Mouse (Mus musculus): Measurements from ENCODE around the gene Nktr.

The Nktr gene

DNA sequence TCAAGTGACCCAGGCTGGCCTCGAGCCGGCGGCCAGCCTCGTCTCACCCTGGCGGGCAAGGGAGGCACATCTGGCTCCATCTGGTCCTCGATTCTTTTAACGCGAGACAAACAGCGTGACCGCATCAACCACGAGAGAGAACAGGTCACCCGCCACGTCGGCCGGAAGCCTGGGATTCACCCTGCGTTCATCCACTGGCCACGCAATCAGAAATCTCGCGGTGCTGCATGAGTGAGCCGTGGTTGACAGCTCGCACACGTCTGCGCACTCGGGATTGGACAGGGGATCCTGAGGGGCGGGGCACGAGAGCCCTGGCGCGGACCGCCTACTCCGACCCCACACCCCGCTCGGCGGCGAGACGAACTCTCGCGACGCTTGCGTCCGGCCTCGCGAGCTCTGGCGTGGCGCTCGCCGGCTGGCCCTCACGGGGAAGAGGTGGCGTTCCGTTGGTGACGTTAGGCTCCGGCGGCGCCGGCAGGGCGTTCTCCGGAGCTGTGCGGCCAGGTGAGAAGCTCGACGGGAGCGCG lies at the start of gene Nktr:
TSS of gene Nktr (plus strand) at position 378 of the 527 bp plus-strand sequence.
- peak; percentile 99 for DNase-seq

DNA sequence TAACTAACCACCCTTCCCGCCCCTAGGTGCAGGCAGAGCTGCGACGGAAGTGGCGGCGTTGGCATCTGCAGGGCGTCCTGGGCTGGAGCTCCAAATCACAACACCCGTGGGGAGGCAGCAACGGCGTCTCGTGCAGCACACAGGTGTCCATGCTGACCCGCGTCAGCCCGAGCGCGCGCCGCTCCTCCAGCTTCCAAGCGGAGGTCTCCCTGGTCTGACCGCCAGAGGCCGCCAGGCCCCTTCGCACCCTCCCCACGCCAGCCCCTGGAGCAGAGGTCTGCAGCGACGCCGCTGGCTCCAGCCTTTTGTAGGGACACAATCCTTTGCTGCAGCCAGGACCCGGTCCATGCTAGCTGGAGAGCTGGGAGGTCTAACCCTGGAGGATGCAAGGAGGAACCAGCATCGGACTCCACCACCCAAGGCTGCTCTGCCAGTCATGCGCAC lies 49.6 kb upstream of the Nktr start:
- DNase-seq: peak; percentile 47 to 80

DNA sequence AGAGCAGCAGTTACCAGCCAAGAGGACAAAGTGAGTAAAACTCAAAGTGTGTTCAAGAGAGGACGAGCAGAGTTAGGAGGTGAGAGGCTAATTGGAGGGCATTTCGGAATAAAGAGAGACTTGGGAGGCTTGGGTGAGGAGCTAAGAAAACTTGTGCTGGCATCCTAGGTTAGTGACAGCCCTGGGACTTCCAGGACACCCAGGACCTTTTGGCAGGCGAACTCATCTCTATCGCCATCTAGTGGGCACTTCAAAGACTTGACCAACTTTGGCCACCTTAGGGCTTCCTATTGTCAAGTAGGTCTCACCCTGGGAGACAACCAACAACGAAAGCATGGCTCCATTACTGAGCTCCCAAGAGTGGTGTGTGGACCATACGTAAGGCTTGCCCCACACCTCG lies 47.7 kb upstream of the Nktr start:
- peak; percentile 62 to 69 for DNase-seq

DNA sequence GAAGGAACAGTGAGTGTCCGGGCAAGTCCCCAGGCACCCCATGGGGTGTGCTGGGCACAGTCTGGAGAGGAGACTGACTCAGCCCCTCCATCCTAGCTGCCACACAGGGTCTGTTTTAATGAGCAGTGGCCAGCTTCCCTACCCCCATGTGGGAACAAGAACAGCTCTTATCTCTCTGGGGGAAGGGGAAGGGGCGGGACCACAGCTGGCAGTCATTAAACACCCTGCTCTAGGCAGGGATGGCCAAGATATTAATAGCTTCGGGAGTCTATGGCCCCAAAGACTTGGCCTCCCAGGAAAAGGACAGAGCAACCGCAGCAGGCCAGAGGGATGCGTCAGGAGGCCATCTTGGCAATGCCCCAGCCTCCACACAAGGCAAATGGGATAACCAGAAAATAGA lies 46.7 kb upstream of the Nktr start:
- DNase-seq: peak; percentile 38 to 48

DNA sequence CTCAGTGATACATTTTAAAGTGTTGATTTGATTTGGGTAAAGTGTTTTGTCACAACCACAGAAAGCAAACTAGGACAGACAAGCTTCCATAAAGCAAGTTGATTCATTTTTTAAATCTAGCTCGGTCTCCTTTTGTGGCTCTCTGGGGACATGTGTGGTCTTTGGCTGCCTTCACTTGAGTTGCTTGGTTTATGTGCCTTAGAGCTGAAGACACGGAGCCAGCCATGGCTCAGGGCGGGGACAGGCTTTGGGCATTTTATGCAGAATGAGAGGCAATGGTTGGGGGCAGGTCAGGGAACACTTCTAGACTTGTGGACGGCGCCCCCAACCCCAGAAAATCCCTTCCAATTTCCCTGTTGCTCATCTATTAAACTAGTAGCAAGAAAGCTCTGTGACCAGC lies 45.3 kb upstream of the Nktr start:
- no peak for DNase-seq

DNA sequence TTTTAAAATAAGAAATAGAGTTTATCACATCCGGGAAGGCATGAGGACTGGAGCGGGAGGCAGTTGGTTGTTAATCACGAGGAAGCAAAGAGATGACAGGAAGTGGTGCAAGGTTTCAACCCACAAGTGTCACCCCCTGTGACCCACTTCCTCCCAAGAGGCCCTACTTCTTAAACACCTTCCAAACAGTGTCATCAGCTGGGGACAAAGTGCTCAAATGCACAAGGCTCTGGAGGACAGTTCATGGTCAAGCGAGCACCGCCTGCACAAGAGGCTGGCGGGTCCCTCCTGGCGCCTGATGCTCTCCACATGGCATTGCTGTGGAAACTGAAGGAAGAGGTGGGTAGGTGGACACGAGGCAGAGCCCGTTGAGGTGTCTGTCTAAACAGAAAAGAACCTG lies 44.0 kb upstream of the Nktr start:
- peak; percentile 28 to 45 for DNase-seq

- no peak for DNase-seq
Measured at GRCm38 (mm10) chr9:121675556-121675955, 43.4 kb upstream of the Nktr start.

GRCm38 (mm10) chr9:121677069-121677468 lies 41.9 kb upstream of the Nktr start:
- no peak for DNase-seq

DNA sequence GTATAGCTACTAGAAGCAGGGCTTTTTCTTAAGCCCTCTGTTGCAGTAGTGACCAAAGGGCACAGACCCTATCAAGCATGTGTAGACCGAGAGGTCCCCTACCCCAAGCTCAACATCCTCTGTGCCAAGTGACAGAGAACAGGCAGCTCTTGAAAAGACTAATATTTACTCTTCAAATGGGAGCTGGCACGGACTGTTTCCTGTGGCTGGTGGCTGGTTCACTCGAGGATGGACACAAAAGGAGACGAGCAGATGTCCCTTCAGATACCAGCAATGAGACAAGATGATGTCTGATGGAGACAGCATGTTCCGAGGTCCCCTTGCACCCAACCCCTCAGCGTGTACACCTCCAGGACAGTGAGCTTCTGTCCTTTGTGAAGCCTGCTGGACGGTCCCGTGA lies 41.5 kb upstream of the Nktr start:
- DNase-seq: no peak

DNA sequence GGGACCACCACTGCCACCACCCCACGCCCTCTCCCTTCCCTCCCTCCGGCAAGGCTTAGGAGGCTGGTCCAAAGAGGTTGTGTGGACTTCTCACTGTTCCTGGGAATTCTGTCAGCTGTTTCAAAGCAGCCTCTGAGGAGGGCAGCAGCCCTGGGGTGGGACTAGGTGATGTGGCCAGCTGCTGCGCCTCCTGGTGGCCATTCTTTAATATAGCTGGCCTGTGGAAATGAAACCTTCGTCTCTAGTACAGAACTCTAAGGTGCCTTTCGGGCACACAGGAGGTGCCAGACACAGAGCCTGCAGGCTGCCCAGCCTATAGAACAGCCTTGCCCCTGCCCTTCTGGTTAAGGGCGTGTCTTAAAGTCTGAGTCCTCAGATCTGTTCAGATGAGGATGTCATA lies 39.4 kb upstream of the Nktr start:
- peak; percentile 29 to 71 for DNase-seq

GRCm38 (mm10) chr9:121681191-121681590 lies 37.8 kb upstream of the Nktr start:
- no peak for DNase-seq

GRCm38 (mm10) chr9:121682037-121682680 lies 36.8 kb upstream of the Nktr start:
- DNase-seq: no peak

DNA sequence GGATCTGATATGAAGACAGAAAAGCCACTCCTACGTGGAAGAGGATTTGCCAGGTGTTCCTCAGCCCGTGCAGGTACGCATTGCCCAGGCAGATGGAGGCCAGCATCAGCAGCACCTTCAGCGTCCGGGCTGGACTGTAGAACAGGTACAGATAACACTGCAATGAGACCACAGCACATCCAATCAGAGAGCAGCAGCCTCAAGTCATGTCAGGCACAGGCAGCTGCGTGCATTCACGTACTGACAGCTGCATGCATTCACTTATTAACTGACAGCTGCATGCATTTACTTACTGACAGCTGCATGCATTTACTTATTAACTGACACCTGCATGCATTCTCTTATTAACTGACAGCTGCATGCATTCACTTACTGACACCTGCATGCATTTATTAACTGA lies 34.3 kb upstream of the Nktr start:
- no peak for DNase-seq

DNA sequence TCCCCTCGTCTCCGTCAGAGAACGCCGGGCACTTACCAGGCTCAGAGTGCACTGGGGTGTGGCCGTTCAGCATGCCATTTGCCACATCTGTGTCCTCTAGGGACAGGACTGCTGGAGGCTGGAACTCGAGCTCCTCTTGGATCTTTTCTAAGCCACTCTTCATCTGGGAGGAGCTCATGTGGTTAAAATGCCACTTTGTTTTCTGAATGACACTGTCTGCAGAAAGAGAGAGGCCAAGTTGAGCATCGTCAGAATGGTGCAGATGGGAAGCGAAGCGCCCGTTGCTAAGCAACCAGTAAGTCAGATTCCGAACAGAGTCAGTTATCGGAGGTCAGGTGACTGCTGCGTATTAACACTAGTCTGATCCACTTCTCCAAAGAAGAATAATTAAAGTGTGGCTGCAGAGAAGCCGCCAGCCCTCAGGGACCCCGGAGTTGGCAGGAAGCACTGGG lies 28.7 kb upstream of the Nktr start:
- no peak for DNase-seq

DNA sequence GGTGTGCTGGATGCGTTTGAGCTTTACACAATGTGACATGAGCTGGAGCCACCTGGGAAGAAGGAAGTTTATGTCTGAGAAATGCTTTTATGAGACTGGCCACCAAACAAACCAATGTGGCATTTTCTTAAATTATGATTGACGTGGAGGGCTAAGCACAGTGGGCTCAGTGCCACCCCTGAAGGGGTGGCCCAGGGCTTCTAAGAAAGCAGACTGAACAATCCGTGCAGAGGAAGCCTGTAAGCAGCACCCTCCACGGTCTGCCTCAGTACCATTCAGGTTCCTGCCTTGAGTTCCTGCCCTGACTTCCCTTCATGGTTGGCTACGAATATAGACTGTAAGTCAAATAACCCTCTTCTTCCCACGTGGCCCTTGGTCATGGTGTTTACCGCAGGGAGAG lies 28.2 kb upstream of the Nktr start:
- no peak for DNase-seq

- no peak for DNase-seq
Measured at GRCm38 (mm10) chr9:121694736-121695135, 24.2 kb upstream of the Nktr start.

DNA sequence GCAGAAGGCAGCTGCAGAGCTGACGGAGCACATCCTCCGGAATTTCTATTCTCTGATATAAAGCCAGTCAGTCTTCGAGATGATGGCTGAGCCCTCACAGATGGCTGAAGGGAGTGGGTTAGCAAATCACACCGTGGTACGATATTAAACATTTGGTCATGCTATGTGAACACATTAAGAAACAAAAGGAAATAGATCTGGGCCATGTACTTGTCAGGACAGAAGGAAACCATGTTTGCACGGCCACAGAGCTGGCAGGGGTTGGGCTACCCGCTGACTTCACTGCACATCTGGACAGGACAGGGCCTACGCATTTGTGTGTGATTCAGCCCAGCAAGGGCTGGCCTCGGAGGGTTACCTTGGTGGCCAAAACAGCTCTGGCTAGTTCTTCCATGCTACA lies 22.3 kb upstream of the Nktr start:
- no peak for DNase-seq

GRCm38 (mm10) chr9:121697150-121698049 lies 21.6 kb upstream of the Nktr start:
- DNase-seq: peak; percentile 50 to 81

GRCm38 (mm10) chr9:121704261-121704645 lies 14.7 kb upstream of the Nktr start:
- DNase-seq: no peak

DNA sequence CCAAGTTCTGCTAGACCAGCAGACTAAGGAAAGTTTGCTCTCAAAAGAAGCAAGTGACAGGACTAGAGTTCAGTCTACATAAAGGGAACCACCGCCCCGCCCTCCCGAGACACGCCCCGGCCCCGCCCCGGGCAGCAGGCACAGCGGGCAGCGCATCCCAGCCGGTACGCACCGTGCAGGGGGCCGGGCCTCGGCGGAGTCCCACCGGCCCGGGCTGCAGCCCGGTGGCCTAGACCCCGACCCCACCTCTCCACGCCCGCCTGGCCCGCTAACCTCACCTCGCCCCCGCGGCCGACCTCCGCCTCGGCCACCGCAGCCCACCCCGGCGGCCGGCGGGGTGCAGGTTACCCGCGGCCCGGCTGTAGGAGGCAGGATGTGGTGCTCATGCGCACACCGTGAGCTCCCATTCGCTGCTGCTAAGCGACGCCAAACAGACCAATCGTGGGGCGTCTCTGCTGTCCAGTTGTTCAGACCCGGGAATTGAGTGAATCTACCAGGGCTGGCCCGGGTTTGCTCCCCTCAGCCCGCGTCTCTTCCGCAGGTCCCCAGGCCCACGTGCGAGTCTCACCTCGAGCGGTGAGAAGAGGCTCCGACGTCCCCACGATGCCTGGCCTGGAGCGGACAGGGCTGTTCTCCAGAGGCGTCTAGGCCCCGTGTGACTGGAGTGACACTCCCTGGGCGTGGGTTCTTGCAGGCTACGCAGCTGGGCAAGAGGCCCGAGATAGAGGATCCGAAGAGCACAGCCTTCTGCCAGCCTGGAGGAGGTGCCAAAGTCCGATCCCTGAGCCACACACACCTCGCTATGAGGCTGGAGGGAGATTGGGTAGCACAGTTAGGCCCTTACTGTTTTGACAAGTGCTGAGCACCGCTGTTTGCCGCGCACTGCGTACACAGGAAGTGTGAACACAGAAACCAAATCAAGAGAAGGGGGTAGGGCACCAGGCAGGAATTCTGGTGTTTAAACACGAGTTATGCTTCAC lies 14.0 kb upstream of the Nktr start, which contains the start of gene Sec22c:
TSS of gene Sec22c (minus strand) at position 845 of the 980 bp plus-strand sequence.
- peak; percentile 93 to 95 for DNase-seq

GRCm38 (mm10) chr9:121706029-121706675 lies 12.8 kb upstream of the Nktr start:
- no peak for DNase-seq

- no peak for DNase-seq
Measured at GRCm38 (mm10) chr9:121707801-121708200, 11.2 kb upstream of the Nktr start.
